Mouse (Mus musculus): ENCODE data around the gene Gm17361. TPM values are rescaled to one million over a fixed set of nuclear protein-coding genes. Genes with fewer than 3 reads are reported as not detected.
"Not testable (repeated sequence)": the region's sequence is repeated elsewhere in the genome, so short reads cannot be mapped to it uniquely, and the experiment has no call there.

Gene Gm17361
- polyA plus RNA-seq (2017; shearing (Covaris generic)) = not detected

DNA sequence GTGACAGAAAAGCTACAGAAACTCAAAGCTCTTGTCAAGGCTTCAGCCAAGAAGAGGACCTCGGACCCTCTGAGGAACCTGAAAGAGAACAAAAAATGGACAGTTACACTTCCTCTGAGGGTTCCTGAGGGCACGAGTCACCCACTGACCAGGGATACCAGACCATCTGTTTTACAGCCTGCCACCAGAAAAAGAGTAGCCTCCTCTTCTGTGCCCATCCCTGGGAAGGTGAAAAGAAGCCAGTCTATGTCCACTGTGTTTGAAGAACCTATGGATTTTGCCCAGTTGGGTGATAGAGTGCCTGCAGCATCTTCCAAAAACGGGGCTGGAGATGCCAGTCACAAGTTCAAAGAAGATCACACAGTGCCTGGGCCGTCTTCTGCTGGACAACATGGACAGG lies at the start of gene Gm17361:
Gene Gm17361, plus strand, starts transcription at position 301 of the 400 bp plus-strand sequence.
- not testable (repeated sequence) for ATAC-seq

Data from activated CD4-positive, CD25-positive, alpha-beta regulatory T cell, adult 4 months (primary cell).